Mouse (Mus musculus) embryonic facial prominence, embryonic 13.5 days (tissue): ENCODE data around the gene Ccdc86. TPM values are rescaled to one million over a fixed set of nuclear protein-coding genes. Genes with fewer than 3 reads are reported as not detected.

Experiments
- ATAC-seq: fragments of 200-750 bp; cut with Nextera tagmentation; 2 replicates; pipeline ENCODE4 v1.8.0; 2017; ENCODE audit warnings: low read depth; ENCODE audit not compliant: insufficient number of reproducible peaks, insufficient read depth, low FRiP score, low TSS enrichment
- H3K27ac ChIP-seq: fragments of 300-500 bp; sonication (generic); 2 replicates; pipeline ENCODE4 v1.5.1; 2015; ENCODE audit warnings: moderate library complexity, mild to moderate bottlenecking, inconsistent platforms
- H3K27me3 ChIP-seq: fragments of 300-500 bp; sonication (generic); 2 replicates; pipeline ENCODE4 v1.6.1; 2015; ENCODE audit warnings: mild to moderate bottlenecking, inconsistent platforms
- H3K36me3 ChIP-seq: fragments of 300-500 bp; sonication (generic); 2 replicates; pipeline ENCODE4 v1.6.1; 2015; ENCODE audit warnings: mild to moderate bottlenecking, inconsistent platforms
- H3K4me1 ChIP-seq: fragments of 300-500 bp; sonication (generic); 2 replicates; pipeline ENCODE4 v1.6.1; 2015; ENCODE audit warnings: inconsistent platforms
- H3K4me2 ChIP-seq: fragments of 300-500 bp; sonication (generic); 2 replicates; pipeline ENCODE4 v1.6.1; 2015; ENCODE audit warnings: moderate library complexity, mild to moderate bottlenecking, inconsistent platforms
- H3K4me3 ChIP-seq: fragments of 300-500 bp; sonication (generic); 2 replicates; pipeline ENCODE4 v1.5.1; 2015; ENCODE audit warnings: mild to moderate bottlenecking, inconsistent platforms
- H3K9ac ChIP-seq: fragments of 300-500 bp; sonication (generic); 2 replicates; pipeline ENCODE4 v1.6.1; 2015; ENCODE audit warnings: mild to moderate bottlenecking, inconsistent platforms
- H3K9me3 ChIP-seq: fragments of 300-500 bp; sonication (generic); 2 replicates; pipeline ENCODE4 v1.6.1; 2016; ENCODE audit warnings: inconsistent platforms
- WGBS: fragments of 180-500 bp; shearing (Covaris S2); methylation state at CpG from one replicate; pipeline ENCODE4 v1.1.7; 2015; ENCODE audit warnings: mixed read lengths; 5-methylcytosine and 5-hydroxymethylcytosine counted together
- polyA plus RNA-seq: library from polyadenylated mRNA; unstranded; fragments of >200 nt; fragmentation: Nextera tagmentation; extraction: Ambion mirVana; gene quantifications from 2 replicates; pipeline ENCODE4 v1.2.1, GENCODE M21; 2015

Gene Ccdc86
- polyA plus RNA-seq, 1 experiment from 2014 or later = 31.6 TPM

DNA sequence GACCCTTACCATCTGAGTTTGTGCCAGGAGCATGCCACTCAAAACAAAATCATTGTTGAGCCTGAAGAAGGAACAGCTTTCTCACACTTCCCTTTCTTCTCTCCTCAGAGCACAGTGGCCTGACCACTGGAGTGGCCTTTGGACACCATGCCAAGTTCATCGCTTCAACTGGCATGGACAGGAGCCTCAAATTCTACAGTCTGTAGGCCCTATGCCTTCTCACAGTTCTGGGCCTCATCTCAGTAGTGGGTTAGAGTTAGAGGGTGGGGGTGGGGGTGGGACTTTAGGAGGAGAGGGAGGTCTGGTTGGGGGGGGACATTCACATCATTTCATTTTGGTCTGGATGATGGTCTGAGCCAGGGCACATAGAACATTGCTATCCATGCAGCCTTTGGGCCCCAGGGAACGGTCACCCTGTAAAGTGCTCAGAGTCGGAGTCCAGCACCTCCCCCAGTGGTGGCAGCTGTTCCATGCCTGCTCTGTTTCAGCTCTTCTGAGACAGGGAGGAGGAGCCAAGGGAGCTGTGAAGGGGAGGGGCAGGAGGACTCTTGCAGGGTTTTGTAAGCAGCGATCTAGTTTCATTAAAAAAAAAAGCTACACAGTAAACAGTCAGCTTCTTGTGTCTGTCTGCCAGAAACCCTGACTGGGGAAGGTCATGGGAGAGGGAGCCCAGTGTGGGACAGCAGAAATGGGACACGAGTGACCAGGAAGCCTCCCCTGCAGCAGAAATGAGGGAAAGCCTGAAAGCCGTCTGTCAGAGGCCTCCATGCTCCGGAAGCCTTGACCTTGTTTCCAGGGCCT, 43.9 kb downstream of the Ccdc86 start:
- no peak for ATAC-seq
- no peaks in the 10 kb centered on the region for H3K27me3 ChIP-seq
- no peak overlapping the region for H3K4me2 ChIP-seq
- H3K9me3 ChIP-seq = no peaks in the 10 kb centered on the region
- H3K27ac ChIP-seq = peak overlapping the region; percentile 22; the same call in 1 of the 2 replicates
- H3K36me3 ChIP-seq = peaks cover 88% of the 10 kb centered on the region
- no peak overlapping the region for H3K9ac ChIP-seq
- peaks cover 9% of the 10 kb centered on the region; the same call in 1 of the 2 replicates for H3K4me1 ChIP-seq
- H3K4me3 ChIP-seq = no peak overlapping the region
- 63% methylated on average over 7 of the region's 7 CpGs for WGBS

DNA sequence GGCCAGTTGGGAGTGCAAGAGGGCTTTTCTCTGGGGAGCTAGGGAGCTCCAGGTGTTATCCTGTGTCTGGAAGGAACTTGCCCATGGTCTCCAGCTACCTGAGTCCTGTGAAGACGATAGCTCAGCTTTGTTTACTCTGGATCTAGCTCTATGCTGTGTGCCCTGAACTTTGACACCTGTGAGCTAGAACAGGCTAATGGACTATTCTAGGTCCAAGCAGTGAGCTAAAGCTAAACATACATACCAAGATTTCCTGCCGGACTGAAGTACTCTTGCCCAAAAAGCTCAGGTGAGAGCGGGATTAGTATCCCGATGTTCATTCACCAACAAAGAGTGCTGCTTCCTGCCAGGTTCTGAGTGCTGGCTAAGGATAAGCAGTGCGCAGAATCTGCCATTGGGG, 44.6 kb downstream of the Ccdc86 start:
- H3K4me1 ChIP-seq = peaks cover 9% of the 10 kb centered on the region; the same call in 1 of the 2 replicates
- 88% methylated on average over 5 of the region's 5 CpGs for WGBS
- ATAC-seq = no peak
- H3K9ac ChIP-seq = no peak overlapping the region
- no peak overlapping the region for H3K4me2 ChIP-seq
- H3K27ac ChIP-seq = peak overlapping the region; percentile 22; the same call in 1 of the 2 replicates
- no peaks in the 10 kb centered on the region for H3K9me3 ChIP-seq
- H3K36me3 ChIP-seq = peaks cover 94% of the 10 kb centered on the region
- H3K27me3 ChIP-seq = no peaks in the 10 kb centered on the region
- no peak overlapping the region for H3K4me3 ChIP-seq

DNA sequence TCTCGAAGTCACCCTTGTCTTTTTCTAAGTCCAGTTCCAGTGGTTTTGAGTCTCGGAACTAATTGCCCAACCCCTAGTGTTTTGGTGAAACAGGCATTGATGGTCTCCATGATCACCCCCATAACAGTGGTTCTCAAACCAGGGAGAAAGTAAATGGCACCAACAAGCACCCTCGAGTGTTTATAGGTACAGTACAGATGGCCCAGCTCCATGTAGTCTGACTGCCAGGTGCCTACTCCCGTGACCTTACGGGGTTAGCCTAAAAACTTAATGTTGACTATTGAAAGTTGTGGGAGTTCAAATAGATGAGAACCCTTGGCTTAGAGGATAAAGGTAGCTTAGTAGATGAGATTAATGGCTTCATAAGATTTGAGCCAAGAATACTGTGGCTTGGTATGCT, 48.0 kb downstream of the Ccdc86 start:
- Histone ChIP-seq H3K9me3 (no peaks in the 10 kb centered on the region), H3K4me1 (peaks cover 13% of the 10 kb centered on the region), H3K27ac (no peak overlapping the region), H3K27me3 (no peaks in the 10 kb centered on the region), H3K9ac (no peak overlapping the region), H3K4me2 (no peak overlapping the region), H3K4me3 (no peak overlapping the region), H3K36me3 (peaks cover 88% of the 10 kb centered on the region)
- 96% methylated on average over 5 of the region's 5 CpGs for WGBS
- ATAC-seq = no peak

- ATAC-seq = no peak
- Histone ChIP-seq H3K4me1 (peaks cover 15% of the 10 kb centered on the region), H3K36me3 (peaks cover 80% of the 10 kb centered on the region), H3K27me3 (no peaks in the 10 kb centered on the region), H3K4me2 (no peak overlapping the region), H3K9me3 (no peaks in the 10 kb centered on the region), H3K27ac (no peak overlapping the region), H3K9ac (no peak overlapping the region), H3K4me3 (no peak overlapping the region)
- WGBS = 87% methylated on average over 6 of the region's 6 CpGs
These were observed 48.8 kb downstream of the Ccdc86 start for GRCm38 (mm10) chr19:10900315-10900714.

DNA sequence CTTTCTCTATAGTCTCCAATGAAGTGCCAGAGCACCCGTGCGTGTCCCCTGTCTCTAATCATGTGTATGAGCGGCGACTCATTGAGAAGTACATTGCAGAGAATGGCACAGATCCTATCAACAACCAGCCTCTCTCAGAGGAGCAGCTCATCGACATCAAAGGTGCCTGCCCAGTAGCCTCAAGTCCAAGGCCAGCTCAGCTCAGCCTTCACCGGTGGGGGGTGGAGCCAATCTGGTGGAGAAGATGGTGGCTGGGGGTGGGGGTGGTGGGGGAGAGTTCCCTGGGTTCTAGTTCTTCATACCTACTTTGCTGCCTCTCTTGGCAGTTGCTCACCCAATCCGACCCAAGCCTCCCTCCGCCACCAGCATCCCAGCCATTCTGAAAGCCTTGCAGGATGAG, 51.6 kb downstream of the Ccdc86 start:
- H3K4me2 ChIP-seq = no peak overlapping the region
- H3K36me3 ChIP-seq = peaks cover 52% of the 10 kb centered on the region
- no peak overlapping the region for H3K27ac ChIP-seq
- H3K9me3 ChIP-seq = no peaks in the 10 kb centered on the region
- no peak overlapping the region for H3K4me3 ChIP-seq
- no peak for ATAC-seq
- WGBS = 90% methylated on average over 8 of the region's 8 CpGs
- no peaks in the 10 kb centered on the region for H3K27me3 ChIP-seq
- H3K4me1 ChIP-seq = peaks cover 15% of the 10 kb centered on the region
- peak overlapping the region; percentile 93 for H3K9ac ChIP-seq

DNA sequence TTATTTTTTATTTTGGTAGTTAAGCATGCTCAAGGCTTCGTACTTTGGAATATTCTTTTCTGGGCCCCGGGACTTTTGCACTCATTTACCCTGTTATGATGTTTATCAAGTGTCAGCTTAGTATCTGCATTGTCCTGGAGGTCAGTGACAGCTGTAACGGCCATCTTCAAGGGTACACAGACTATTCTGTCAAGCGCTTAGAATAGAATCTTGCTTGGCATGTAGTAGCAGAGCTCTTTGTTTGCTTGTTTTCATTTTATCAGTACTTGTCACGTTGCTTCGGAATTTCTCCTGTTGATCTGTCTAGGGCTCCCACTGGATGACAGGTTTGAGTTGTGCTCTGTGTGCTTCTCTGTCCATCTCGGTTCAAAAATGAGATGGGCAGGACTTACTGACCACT, 52.2 kb downstream of the Ccdc86 start:
- Histone ChIP-seq H3K9me3 (no peaks in the 10 kb centered on the region), H3K27ac (no peak overlapping the region), H3K4me2 (peak overlapping the region; percentile 85), H3K4me1 (peaks cover 15% of the 10 kb centered on the region), H3K27me3 (no peaks in the 10 kb centered on the region), H3K36me3 (peaks cover 46% of the 10 kb centered on the region), H3K4me3 (peak overlapping the region; percentile 87), H3K9ac (peak overlapping the region; percentile 93)
- 86% methylated on average over 7 of the region's 7 CpGs for WGBS
- no peak for ATAC-seq

- H3K27ac ChIP-seq = peak overlapping the region; percentile 93
- ATAC-seq = no peak
- H3K9me3 ChIP-seq = no peaks in the 10 kb centered on the region
- H3K4me2 ChIP-seq = peak overlapping the region; percentile 85
- H3K4me3 ChIP-seq = peak overlapping the region; percentile 87
- peak overlapping the region; percentile 93 for H3K9ac ChIP-seq
- no peaks in the 10 kb centered on the region for H3K27me3 ChIP-seq
- H3K36me3 ChIP-seq = peaks cover 34% of the 10 kb centered on the region
- peaks cover 15% of the 10 kb centered on the region for H3K4me1 ChIP-seq
- WGBS = 1% methylated on average over 16 of the region's 16 CpGs
These were observed 53.4 kb downstream of the Ccdc86 start for GRCm38 (mm10) chr19:10895708-10896107.

DNA sequence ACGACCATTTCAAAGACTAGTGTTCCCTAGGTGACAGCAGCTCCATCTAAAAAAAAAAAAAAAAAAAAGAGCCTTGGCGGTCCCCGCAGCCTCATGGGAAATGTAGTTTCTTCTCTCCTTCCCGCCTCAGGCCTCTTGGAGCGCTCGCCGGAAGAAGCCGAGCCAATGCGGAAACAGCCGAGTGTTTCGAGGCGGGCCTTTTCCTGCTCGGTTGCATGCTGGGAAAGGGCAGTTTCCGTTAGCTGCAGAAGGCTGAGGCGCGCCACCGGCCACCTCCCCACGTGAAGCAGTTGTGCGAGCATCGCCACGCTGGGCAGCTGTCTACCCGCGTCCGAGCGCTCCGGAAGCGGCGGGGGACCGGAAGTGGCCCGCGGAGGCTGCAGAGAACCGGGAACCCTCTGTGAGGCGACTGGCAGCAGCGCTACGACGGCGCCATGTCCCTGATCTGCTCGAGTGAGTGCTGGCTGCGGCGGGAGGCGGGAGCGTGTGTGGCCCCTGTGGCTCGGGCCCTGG, 54.0 kb downstream of the Ccdc86 start, which contains the start of gene Prpf19:
Gene Prpf19, plus strand, starts transcription at position 216 of the 513 bp plus-strand sequence.
- under 1% methylated on average over 43 of the region's 43 CpGs for WGBS
- H3K4me2 ChIP-seq = peak within 1 kb of the TSS; percentile 85
- peak within 1 kb of the TSS; percentile 93 for H3K27ac ChIP-seq
- peaks cover 28% of the 10 kb centered on the region for H3K36me3 ChIP-seq
- no peaks in the 10 kb centered on the region for H3K9me3 ChIP-seq
- peak within 1 kb of the TSS; percentile 93 for H3K9ac ChIP-seq
- peak; percentile 90 for ATAC-seq
- peaks cover 15% of the 10 kb centered on the region for H3K4me1 ChIP-seq
- H3K27me3 ChIP-seq = no peaks in the 10 kb centered on the region
- peak within 1 kb of the TSS; percentile 87 for H3K4me3 ChIP-seq

DNA sequence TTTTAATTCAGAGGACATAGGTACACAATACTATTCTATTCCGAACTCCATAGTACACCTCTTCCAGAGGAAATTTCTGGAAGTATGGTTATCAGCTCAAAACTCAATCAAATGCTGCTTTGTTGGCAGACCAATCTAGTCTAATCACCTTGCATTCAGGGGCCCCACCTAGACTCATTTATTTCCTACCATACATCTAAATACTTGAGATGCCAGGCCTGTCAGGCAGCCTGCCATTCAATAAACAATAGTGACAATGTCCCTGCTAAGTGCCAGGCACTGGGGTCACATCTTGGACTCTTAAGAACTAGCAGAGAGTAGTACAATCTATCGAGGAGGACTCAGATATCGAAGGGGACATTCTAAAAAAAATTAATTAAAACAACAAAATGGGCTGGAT, 56.9 kb downstream of the Ccdc86 start:
- Histone ChIP-seq H3K27ac (no peak overlapping the region), H3K36me3 (no peaks in the 10 kb centered on the region), H3K27me3 (no peaks in the 10 kb centered on the region), H3K9me3 (no peaks in the 10 kb centered on the region), H3K4me2 (no peak overlapping the region), H3K4me1 (peaks cover 14% of the 10 kb centered on the region), H3K4me3 (no peak overlapping the region), H3K9ac (no peak overlapping the region)
- no peak for ATAC-seq
- 94% methylated on average over 3 of the region's 3 CpGs for WGBS

Other genes starting within 250 kb of the Ccdc86 start
- gene Cd5, start 210.3 kb downstream of the Ccdc86 start, polyA plus RNA-seq = 0.41 and 0.42 TPM in 2 replicates
- 0.08 and 0.15 TPM in 2 replicates for gene Cd6, start 119.2 kb downstream of the Ccdc86 start, polyA plus RNA-seq
- gene Slc15a3, start 109.5 kb downstream of the Ccdc86 start, polyA plus RNA-seq = 0.34 and 0.41 TPM in 2 replicates
- gene Tmem132a, start 79.3 kb downstream of the Ccdc86 start, polyA plus RNA-seq = 99.9 and 107 TPM in 2 replicates
- 82.6 and 87.1 TPM in 2 replicates for gene Tmem109, start 67.3 kb downstream of the Ccdc86 start, polyA plus RNA-seq
- 45.3 and 47.5 TPM in 2 replicates for gene Prpf19, start 54.0 kb downstream of the Ccdc86 start, polyA plus RNA-seq
- gene Zp1, start 28.6 kb downstream of the Ccdc86 start, polyA plus RNA-seq = not detected in 2 replicates
- gene Ptgdr2, start 12.1 kb downstream of the Ccdc86 start, polyA plus RNA-seq = 0.10 TPM in 1 of 2 replicates, not detected in the other
- not detected in 2 replicates for gene Ms4a10, start 25.4 kb upstream of the Ccdc86 start, polyA plus RNA-seq
- gene Ms4a15, start 44.0 kb upstream of the Ccdc86 start, polyA plus RNA-seq = not detected in 2 replicates
- gene Ms4a18, start 68.8 kb upstream of the Ccdc86 start, polyA plus RNA-seq = not detected in 2 replicates
- not detected in 2 replicates for gene Ms4a8a, start 131.8 kb upstream of the Ccdc86 start, polyA plus RNA-seq
- not detected in 2 replicates for gene 1700017D01Rik, start 181.6 kb upstream of the Ccdc86 start, polyA plus RNA-seq
- not detected in 2 replicates for gene 1700025F22Rik, start 216.1 kb upstream of the Ccdc86 start, polyA plus RNA-seq
- not detected in 2 replicates for gene Ms4a13, start 247.5 kb upstream of the Ccdc86 start, polyA plus RNA-seq